Mouse (Mus musculus) lung, adult 10 weeks (tissue): ENCODE measurements around the gene Sugct. TPM values are rescaled to one million over a fixed set of nuclear protein-coding genes. Genes with fewer than 3 reads are reported as not detected.

Experiments used
- polyA plus RNA-seq: library from polyadenylated mRNA; stranded (reverse); fragments of 350-450 nt; fragmentation: Illumina TruSeq; extraction: RNeasy Lipid Tissue Mini Kit (QIAGEN cat#74804); gene quantifications from one replicate; pipeline ENCODE4 v1.2.3, GENCODE M21; 2014; ENCODE audit warnings: low read depth, low replicate concordance; ENCODE audit not compliant: insufficient read depth

The Sugct gene
- 2.6 TPM for polyA plus RNA-seq

DNA sequence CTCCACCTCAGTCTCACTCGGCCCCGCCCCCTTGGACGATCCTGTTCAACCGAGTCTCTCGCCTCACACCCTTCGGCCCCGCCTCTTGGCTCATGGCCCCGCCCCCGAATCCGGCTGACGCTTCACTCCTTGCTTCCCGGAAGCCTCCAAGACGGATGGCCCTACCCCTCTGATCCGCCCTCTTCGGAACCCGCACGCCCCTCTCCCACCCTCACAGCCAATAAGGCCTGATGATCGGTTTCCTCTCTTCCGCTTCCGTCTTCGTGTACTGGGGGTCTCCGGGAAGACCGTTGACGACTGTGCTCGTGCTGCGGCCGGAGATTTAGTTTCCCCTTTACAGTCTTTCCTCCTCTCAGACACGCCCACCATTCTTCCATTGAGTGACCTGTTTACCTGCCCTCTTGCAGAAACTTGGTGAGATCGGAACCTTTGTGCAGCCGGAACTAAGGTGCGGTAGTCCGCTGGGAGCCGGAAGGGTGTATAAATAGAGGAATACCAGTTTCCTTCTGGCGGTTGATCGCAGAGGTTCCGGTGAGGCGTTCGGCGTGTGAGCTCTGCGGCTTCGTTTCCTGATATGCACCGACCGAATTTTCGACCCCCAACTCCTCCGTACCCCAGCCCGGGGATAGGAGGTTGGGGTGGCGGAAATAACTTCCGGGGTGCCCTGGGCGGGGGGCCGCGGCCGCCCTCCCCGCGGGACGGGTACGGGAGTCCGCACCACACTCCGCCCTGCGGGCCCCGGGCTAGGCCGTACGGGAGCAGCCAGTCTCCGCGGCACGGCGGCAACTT, at the start of gene Sugct, which contains the start of gene Mplkip:
Gene Sugct (minus strand): TSS at position 643 of the 789 bp plus-strand sequence.
Gene Mplkip (plus strand): TSS at position 282 of the 789 bp plus-strand sequence.

Other genes starting within 250 kb of the Sugct start
- 20.1 TPM for gene Mplkip, start 361 bp downstream of the Sugct start, polyA plus RNA-seq
- 10.4 TPM for gene Cdk13, start 109.5 kb upstream of the Sugct start, polyA plus RNA-seq
- gene Rala, start 248.7 kb upstream of the Sugct start, polyA plus RNA-seq = 40.0 TPM